Comparison of ENCODE assay signal across 9 mouse cellular contexts in the genomic region with DNA sequence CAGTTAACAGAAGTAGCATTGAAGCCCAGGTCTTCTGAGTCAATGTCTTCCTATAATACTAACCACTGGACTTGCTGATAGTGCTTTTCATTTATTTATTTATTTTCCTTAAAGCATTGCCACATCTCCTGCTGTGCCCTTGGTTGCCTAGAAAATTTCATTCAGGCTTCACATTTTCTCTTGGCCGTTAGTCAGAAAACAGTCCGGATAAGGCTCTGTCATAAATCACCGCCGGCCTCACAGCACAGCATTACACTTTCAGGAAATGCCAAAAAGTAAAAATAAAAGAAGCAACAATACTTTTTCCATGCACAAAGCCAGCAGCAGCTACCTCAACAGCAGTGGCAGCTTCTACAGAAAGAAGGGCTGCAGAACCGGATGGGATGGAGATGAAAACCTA.
A peak's percentile ranks its signal among the peaks of the same experiment; 100 is the strongest.
DNase-seq lines count a peak whose midpoint lies in the region; ATAC-seq lines count a peak whose summit lies in the region.
"Had no signal": no experiment of that assay in that cellular context is flagged by ENCODE, and none has a peak within 500 bp of the region (broad histone marks: within the 10 kb centered on the region; RNA-seq: fewer than 3 reads in every experiment).

No protein-coding gene starts in this region.

- H3K4me1 ChIP-seq in limb, embryonic 15.5 days, result peaks cover 9% of the 10 kb centered on the region
- no peaks in the 10 kb centered on the region for H3K4me1 ChIP-seq in liver, embryonic 11.5 days (replicated peaks; ENCODE audit: control insufficient read depth, insufficient read depth, low read length)

- H3K36me3 ChIP-seq in limb, embryonic 15.5 days, result no peaks in the 10 kb centered on the region
- H3K36me3 ChIP-seq in liver, embryonic 11.5 days (ENCODE audit: control insufficient read depth, insufficient read depth, low read length), result no peaks in the 10 kb centered on the region

- H3K9me3 ChIP-seq in limb, embryonic 15.5 days, result no peaks in the 10 kb centered on the region
- H3K9me3 ChIP-seq in liver, embryonic 11.5 days (ENCODE audit: control insufficient read depth, low read length), result no peaks in the 10 kb centered on the region

- H3K4me3 ChIP-seq in limb, embryonic 15.5 days, result no peak overlapping the region
- H3K4me3 ChIP-seq in liver, embryonic 11.5 days (ENCODE audit: low read depth, low read length), result no peak overlapping the region

- 0 out of 2 replicates have a peak overlapping the region, but pooled peaks have one; percentile 29 for H3K27ac ChIP-seq in limb, embryonic 15.5 days
- H3K27ac ChIP-seq in liver, embryonic 11.5 days (ENCODE audit: low read depth, low read length), result no peak overlapping the region

- no peaks in the 10 kb centered on the region for H3K27me3 ChIP-seq in limb, embryonic 15.5 days
- H3K27me3 ChIP-seq in liver, embryonic 11.5 days (replicated peaks; ENCODE audit: control insufficient read depth, insufficient read depth, low read length), result no peaks in the 10 kb centered on the region

- H3K4me2 ChIP-seq in limb, embryonic 15.5 days, result 0 out of 2 replicates have a peak overlapping the region, but pooled peaks have one; percentile 14
- H3K4me2 ChIP-seq in liver, embryonic 11.5 days, result no peak overlapping the region

- ATAC-seq in frontal cortex, adult (ENCODE audit: low TSS enrichment), result 0 out of 2 replicates have a peak, but pooled peaks have one; percentile 23
- no peak for ATAC-seq in limb, embryonic 15.5 days (ENCODE audit: insufficient number of reproducible peaks, low FRiP score, low TSS enrichment, low read depth)
- ATAC-seq in liver, embryonic 11.5 days (replicated peaks; ENCODE audit: low FRiP score), result no peak
- no peak for ATAC-seq in megakaryocyte, adult 5-6 weeks (ENCODE audit: poor library complexity, severe bottlenecking)

- H3K9ac ChIP-seq in limb, embryonic 15.5 days, result no peak overlapping the region
- no peak overlapping the region for H3K9ac ChIP-seq in liver, embryonic 11.5 days (ENCODE audit: low read depth, low read length)

- DNase-seq in frontal cortex, postnatal 36 days (ENCODE audit: low spot score in 2 of 2), result no peak
- peak; percentile 26 for DNase-seq in MN1 (ENCODE audit: low spot score)
- peak; percentile 30 for DNase-seq in forelimb bud, embryonic 11.5 days (ENCODE audit: low read depth, low spot score)
- DNase-seq in urinary bladder, postnatal 10 days (ENCODE audit: low spot score), result no peak
- DNase-seq in liver, embryonic 11.5 days (ENCODE audit: low spot score), result no peak
- DNase-seq: thymus, adult 18-20 months had no signal

- WGBS in limb, embryonic 15.5 days, result 16% methylated on average over 5 of the region's 5 CpGs
- 61% methylated on average over 5 of the region's 5 CpGs for WGBS in liver, embryonic 11.5 days

Comparison
In these comparisons a context has a peak if more than half of its experiments do, and no peak if none do; other contexts are left out.
1. DNase-seq: peak in MN1 (single experiment) and forelimb bud, embryonic 11.5 days (single experiment); none in frontal cortex, postnatal 36 days (0 of 2), urinary bladder, postnatal 10 days (single experiment) and liver, embryonic 11.5 days (single experiment).